Mouse (Mus musculus) G1E (cell line): ENCODE data around the gene Dock2.

Experiments
- CTCF ChIP-seq: IDR thresholded peaks from 2 replicates; pipeline ENCODE4 v1.5.1; 2012; ENCODE audit warnings: low read depth, low read length, inconsistent platforms, mixed read lengths
- GATA2 ChIP-seq: IDR thresholded peaks from 2 replicates; pipeline ENCODE4 v1.6.1; 2012; ENCODE audit warnings: low read depth, low read length, inconsistent platforms, borderline replicate concordance
- POLR2AphosphoS5 ChIP-seq: IDR thresholded peaks from 2 replicates; pipeline ENCODE4 v1.6.1; 2012; ENCODE audit warnings: low read depth, low read length, inconsistent platforms; ENCODE audit not compliant: insufficient replicate concordance
- TAL1 ChIP-seq: conservative IDR thresholded peaks from 2 replicates; pipeline ENCODE4 v1.6.1; 2012; ENCODE audit warnings: low read depth, low read length, inconsistent platforms, mixed read lengths

DNA sequence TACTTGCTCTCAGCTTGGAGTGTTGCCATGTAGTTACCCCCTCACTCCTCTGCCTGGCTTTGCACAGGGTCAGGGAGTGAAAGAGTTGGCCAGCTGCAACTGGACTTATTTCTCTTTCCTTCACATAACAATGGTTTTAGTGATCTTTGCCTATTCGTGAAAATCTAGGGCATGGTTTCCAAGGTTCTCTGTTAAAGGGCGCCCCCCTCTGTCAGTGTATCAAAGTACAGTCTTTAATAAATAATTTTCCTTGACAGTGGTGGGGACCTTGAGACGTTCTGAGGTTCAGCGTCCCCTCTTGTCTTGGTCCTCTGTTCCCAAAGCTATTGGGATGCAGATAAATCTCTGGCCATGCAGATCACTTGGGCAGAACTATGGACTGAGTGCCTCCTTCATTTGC, 12.4 kb upstream of the Dock2 start:
- TF ChIP-seq CTCF (no peak), GATA2 (no peak), POLR2AphosphoS5 (no peak), TAL1 (no peak)
